Mouse (Mus musculus) ES-Bruce4 (cell line): Measurements from ENCODE around the gene Olfr1564. TPM values are rescaled to one million over a fixed set of nuclear protein-coding genes. Genes with fewer than 3 reads are reported as not detected.

Experiments
- polyA plus RNA-seq: library from polyadenylated mRNA; stranded (reverse); fragments of >200 nt; gene quantifications from 2 replicates; pipeline ENCODE4 v1.2.4, GENCODE M21; 2011; ENCODE audit warnings: low read depth; ENCODE audit not compliant: missing spikeins, insufficient read depth, insufficient read length

Gene Olfr1564
- polyA plus RNA-seq, 1 experiment: 0.52 TPM

Other genes starting within 250 kb of the Olfr1564 start
- 9.9 and 13.5 TPM in 2 replicates for gene Zfp952, start 228.6 kb downstream of the Olfr1564 start, polyA plus RNA-seq
- gene Zfp763, start 188.3 kb downstream of the Olfr1564 start, polyA plus RNA-seq: 9.5 and 10.5 TPM in 2 replicates
- gene 4921501E09Rik, start 153.6 kb downstream of the Olfr1564 start, polyA plus RNA-seq: not detected in 2 replicates
- 5.0 and 5.5 TPM in 2 replicates for gene Zfp563, start 132.4 kb downstream of the Olfr1564 start, polyA plus RNA-seq
- gene Morc2b, start 82.0 kb downstream of the Olfr1564 start, polyA plus RNA-seq: 0.21 and 0.23 TPM in 2 replicates
- gene Olfr55, start 53.2 kb downstream of the Olfr1564 start, polyA plus RNA-seq: not detected in 2 replicates
- not detected in 2 replicates for gene Olfr239, start 30.4 kb downstream of the Olfr1564 start, polyA plus RNA-seq
- gene Zfp955a, start 33.5 kb upstream of the Olfr1564 start, polyA plus RNA-seq: 13.8 and 14.0 TPM in 2 replicates
- not detected in 2 replicates for gene Olfr63, start 43.0 kb upstream of the Olfr1564 start, polyA plus RNA-seq
- 9.3 and 14.8 TPM in 2 replicates for gene Zfp955b, start 67.9 kb upstream of the Olfr1564 start, polyA plus RNA-seq
- gene Zfp81, start 137.2 kb upstream of the Olfr1564 start, polyA plus RNA-seq: 21.8 and 23.8 TPM in 2 replicates
- gene Zfp101, start 173.0 kb upstream of the Olfr1564 start, polyA plus RNA-seq: 14.9 and 19.0 TPM in 2 replicates
- gene Actl9, start 211.2 kb upstream of the Olfr1564 start, polyA plus RNA-seq: not detected in 2 replicates